Mouse (Mus musculus): Measurements from ENCODE around the gene Psmb3. TPM values are rescaled to one million over a fixed set of nuclear protein-coding genes. Genes with fewer than 3 reads are reported as not detected.

Psmb3 gene
- total and polyA plus RNA-seq, 3 experiments = 648 to 914 TPM; not detected in 1

- Histone ChIP-seq H3K27ac (ENCODE audit: control insufficient read depth, low read depth, low read length) (no peak overlapping the region), H3K79me2 (ENCODE audit: control insufficient read depth, insufficient read depth, low read length, poor library complexity) (no peaks in the 10 kb centered on the region), H3K36me3 (ENCODE audit: control insufficient read depth in 1 of 2, insufficient read depth in 2 of 2, low read length in 2 of 2) (peaks cover 3 to 6% of the 10 kb centered on the region in 2 experiments; a peak in 2 of 4 replicates), H3K9ac (ENCODE audit: control insufficient read depth, low read depth, low read length, poor library complexity, severe bottlenecking) (no peak overlapping the region), H3K4me3 (ENCODE audit: control insufficient read depth in 1 of 2, insufficient read depth in 1 of 2, low read depth in 2 of 2, low read length in 2 of 2) (no peak overlapping the region), H3K9me3 (replicated peaks; ENCODE audit: insufficient read depth, low read length) (no peaks in the 10 kb centered on the region), H3K4me1 (ENCODE audit: control insufficient read depth in 1 of 2, insufficient read depth in 2 of 2, low read length in 2 of 2) (peaks cover 0 to 3% of the 10 kb centered on the region in 2 experiments; a peak in 2 of 4 replicates), H3K27me3 (ENCODE audit: control insufficient read depth in 1 of 2, insufficient read depth in 2 of 2, low read length in 2 of 2) (no peaks in the 10 kb centered on the region)
- peak; percentile 74 for DNase-seq (ENCODE audit: low read depth, low spot score)
- peak; percentile 96 for TF ChIP-seq MYC (IDR thresholded peaks at IDR 0.05; ENCODE audit: low read depth, low read length)
- TF ChIP-seq RAD21 (IDR thresholded peaks at IDR 0.05; ENCODE audit: low read depth, low read length) = peak; percentile 23
- TF ChIP-seq CHD1 (IDR thresholded peaks at IDR 0.05; ENCODE audit: low read depth, low read length) = no peak
- no peak for TF ChIP-seq TCF12 (IDR thresholded peaks at IDR 0.05; ENCODE audit: low read depth, low read length)
- peak; percentile 39; the same call in 1 of the 2 replicates for TF ChIP-seq ZMIZ1 (IDR thresholded peaks at IDR 0.05; ENCODE audit: low read depth, low read length)
- no peak for TF ChIP-seq KAT2A (conservative IDR thresholded peaks at IDR 0.05; ENCODE audit: low read depth, low read length)
- TF ChIP-seq USF1 (IDR thresholded peaks at IDR 0.05; ENCODE audit: low read depth, low read length) = no peak
- TF ChIP-seq EP300 (IDR thresholded peaks at IDR 0.05; ENCODE audit: low read depth in 1 of 2, low read length in 2 of 2) = no peak
- TF ChIP-seq POLR2AphosphoS5 (IDR thresholded peaks at IDR 0.05; ENCODE audit: borderline replicate concordance, low read depth, low read length) = no peak
- TF ChIP-seq CTCF (IDR thresholded peaks at IDR 0.05 in 2 of 3, conservative IDR thresholded peaks at IDR 0.05 in 1 of 3; ENCODE audit: control insufficient read depth in 1 of 3, insufficient read depth in 1 of 3, low read depth in 2 of 3, low read length in 3 of 3, poor library complexity in 1 of 3, severe bottlenecking in 1 of 3) = peak; percentile 36 to 70 (median 46); a peak in 4 of 6 replicates
- no peak for TF ChIP-seq NRF1 (IDR thresholded peaks at IDR 0.05; ENCODE audit: insufficient read depth, low read depth, low read length, poor library complexity, severe bottlenecking)
- TF ChIP-seq ZC3H11A (IDR thresholded peaks at IDR 0.05; ENCODE audit: low read depth, low read length) = 0 out of 2 replicates have a peak, but pooled peaks have one; percentile 4
- no peak for TF ChIP-seq CHD2 (IDR thresholded peaks at IDR 0.05; ENCODE audit: low read length)
- TF ChIP-seq GABPA (IDR thresholded peaks at IDR 0.05; ENCODE audit: low read depth, low read length) = no peak
- TF ChIP-seq SIN3A (IDR thresholded peaks at IDR 0.05; ENCODE audit: low read length) = no peak
- no peak for TF ChIP-seq ETS1 (IDR thresholded peaks at IDR 0.05; ENCODE audit: low read depth, low read length)
- no peak for TF ChIP-seq ELF1 (IDR thresholded peaks at IDR 0.05; ENCODE audit: low read depth, low read length)
- TF ChIP-seq TAL1 (IDR thresholded peaks at IDR 0.05; ENCODE audit: low read length) = no peak
- no peak for TF ChIP-seq MYB (IDR thresholded peaks at IDR 0.05; ENCODE audit: low read depth, low read length)
- TF ChIP-seq MEF2A (IDR thresholded peaks at IDR 0.05; ENCODE audit: extremely low read depth, insufficient replicate concordance, low read depth, low read length, poor library complexity, severe bottlenecking) = no peak
- no peak for TF ChIP-seq BHLHE40 (IDR thresholded peaks at IDR 0.05; ENCODE audit: borderline replicate concordance, low read depth, low read length)
- no peak for TF ChIP-seq USF2 (IDR thresholded peaks at IDR 0.05; ENCODE audit: borderline replicate concordance in 1 of 2, insufficient read depth in 1 of 2, low read depth in 1 of 2, low read length in 2 of 2)
- 0 out of 2 replicates have a peak, but pooled peaks have one; percentile 32 for TF ChIP-seq MAZ (IDR thresholded peaks at IDR 0.05; ENCODE audit: low read depth, low read length)
- 0 out of 2 replicates have a peak, but pooled peaks have one; percentile 31 for TF ChIP-seq JUND (IDR thresholded peaks at IDR 0.05; ENCODE audit: low read depth, low read length)
- TF ChIP-seq POLR2AphosphoS2 (IDR thresholded peaks at IDR 0.05; ENCODE audit: low read length) = peak; percentile 65; the same call in 1 of the 2 replicates
- TF ChIP-seq POLR2A (IDR thresholded peaks at IDR 0.05; ENCODE audit: control insufficient read depth in 1 of 2, insufficient read depth in 1 of 2, low read depth in 1 of 2, low read length in 2 of 2, poor library complexity in 1 of 2) = 0 out of 4 replicates have a peak, but pooled peaks of 1 of the 2 experiments have one; percentile 26
- 0 out of 2 replicates have a peak, but pooled peaks have one; percentile 15 for TF ChIP-seq MXI1 (IDR thresholded peaks at IDR 0.05; ENCODE audit: low read depth, low read length)
- no peak for TF ChIP-seq GATA1 (IDR thresholded peaks at IDR 0.05; ENCODE audit: low read depth, low read length)
- 0 out of 2 replicates have a peak, but pooled peaks have one; percentile 15 for TF ChIP-seq RCOR1 (IDR thresholded peaks at IDR 0.05; ENCODE audit: low read depth, low read length)
- no peak for TF ChIP-seq E2F4 (IDR thresholded peaks at IDR 0.05; ENCODE audit: borderline replicate concordance, low read depth, low read length)
- peak; percentile 63 for TF ChIP-seq ZNF384 (IDR thresholded peaks at IDR 0.05; ENCODE audit: low read depth, low read length)
- peak; percentile 43 for TF ChIP-seq SMC3 (IDR thresholded peaks at IDR 0.05; ENCODE audit: low read depth, low read length)
Observed at GRCm38 (mm10) chr11:97714356-97714755, 11.2 kb downstream of the Psmb3 start.

Data from MEL (cell line).